Mouse (Mus musculus) kidney, embryonic 14.5 days (tissue): ENCODE measurements around the gene H2-T24. TPM values are rescaled to one million over a fixed set of nuclear protein-coding genes. Genes with fewer than 3 reads are reported as not detected.
"Not testable (repeated sequence)": the region's sequence is repeated elsewhere in the genome, so short reads cannot be mapped to it uniquely, and the experiment has no call there.

Source experiments
- ATAC-seq: fragments of 200-750 bp; cut with Nextera tagmentation; 2 replicates; pipeline ENCODE4 v1.8.0; 2017; ENCODE audit warnings: moderate number of reproducible peaks, mild to moderate bottlenecking, moderate TSS enrichment, moderate library complexity; ENCODE audit not compliant: low FRiP score, low TSS enrichment
- H3K27ac ChIP-seq: fragments of 300-500 bp; sonication (generic); 2 replicates; pipeline ENCODE4 v1.5.1; 2014; ENCODE audit warnings: low read depth, mild to moderate bottlenecking, low read length, moderate library complexity, mixed read lengths
- H3K27me3 ChIP-seq: fragments of 300-500 bp; sonication (generic); 2 replicates; pipeline ENCODE4 v1.6.1; 2014; ENCODE audit warnings: mild to moderate bottlenecking, low read length; ENCODE audit not compliant: control insufficient read depth, insufficient read depth
- H3K36me3 ChIP-seq: fragments of 300-500 bp; sonication (generic); 2 replicates; pipeline ENCODE4 v1.6.1; 2014; ENCODE audit warnings: low read length, mixed read lengths; ENCODE audit not compliant: control insufficient read depth, insufficient read depth
- H3K4me1 ChIP-seq: fragments of 300-500 bp; sonication (generic); 2 replicates; pipeline ENCODE4 v1.6.1; 2014; ENCODE audit warnings: low read length, mixed read lengths; ENCODE audit not compliant: control insufficient read depth, insufficient read depth
- H3K4me2 ChIP-seq: fragments of 300-500 bp; sonication (generic); replicated peaks from 2 replicates; pipeline ENCODE4 v1.6.1; 2014; ENCODE audit warnings: low read depth, mild to moderate bottlenecking, low read length
- H3K4me3 ChIP-seq: fragments of 300-500 bp; sonication (generic); 2 replicates; pipeline ENCODE4 v1.5.1; 2014; ENCODE audit warnings: mild to moderate bottlenecking, low read length
- H3K9ac ChIP-seq: fragments of 300-500 bp; sonication (generic); 2 replicates; pipeline ENCODE4 v1.6.1; 2014; ENCODE audit warnings: low read depth, mild to moderate bottlenecking, low read length, moderate library complexity
- H3K9me3 ChIP-seq: fragments of 300-500 bp; sonication (generic); 2 replicates; pipeline ENCODE4 v1.6.1; 2016; ENCODE audit warnings: low read length; ENCODE audit not compliant: control insufficient read depth
- WGBS: fragments of 180-500 bp; shearing (Covaris S2); extraction: QIAGEN DNeasy Blood & Tissue Kit; methylation state at CpG from one replicate; pipeline ENCODE4 v1.1.7; 2014; 5-methylcytosine and 5-hydroxymethylcytosine counted together
- polyA plus RNA-seq: library from polyadenylated mRNA; unstranded; fragments of >200 nt; fragmentation: Nextera tagmentation; extraction: Ambion mirVana; gene quantifications from 2 replicates; pipeline ENCODE4 v1.2.1, GENCODE M21; 2014

Gene H2-T24
- polyA plus RNA-seq: 2.5 and 4.0 TPM in 2 replicates

DNA sequence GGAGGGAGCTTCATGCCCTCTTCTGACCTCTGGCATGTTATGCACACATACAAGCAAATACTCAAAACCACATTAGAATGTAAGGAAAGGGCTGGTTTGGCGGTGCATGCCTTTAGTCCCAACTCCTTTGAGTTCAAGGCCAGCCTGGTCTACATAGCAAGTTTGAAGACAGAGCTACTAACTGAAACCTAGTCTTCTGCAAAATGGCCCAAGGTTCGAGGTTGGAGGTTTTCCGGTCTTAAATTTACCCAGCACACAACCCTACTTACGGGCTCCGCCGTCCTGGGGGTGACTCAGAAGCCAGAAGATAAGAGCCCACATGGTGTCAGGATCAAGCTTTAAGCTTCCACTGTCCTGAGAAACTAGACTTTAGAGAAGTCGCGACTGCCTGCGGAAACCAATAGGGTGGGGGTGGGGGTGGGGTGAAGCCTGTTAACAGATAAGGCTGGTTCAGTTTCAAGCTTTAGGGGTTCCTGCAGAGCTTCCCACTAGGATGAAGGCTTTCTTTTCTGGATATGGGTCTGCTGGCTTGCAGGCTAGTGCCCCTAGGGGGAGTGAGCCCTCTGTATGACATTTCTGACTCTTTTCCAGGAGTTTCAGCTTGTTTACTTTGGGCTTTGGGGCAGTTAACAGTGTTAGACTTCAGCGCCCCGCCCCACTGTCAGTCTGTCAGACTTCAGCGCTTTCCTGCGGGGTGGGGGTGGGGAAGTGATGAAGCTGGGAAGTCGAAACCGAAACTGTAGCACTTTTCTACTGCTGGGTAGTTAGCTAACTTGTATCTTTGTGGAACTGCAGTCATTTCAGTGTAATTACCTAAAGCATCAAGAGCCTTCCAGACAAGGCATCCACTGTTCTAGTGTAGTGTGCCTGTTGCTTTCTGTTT, at the start of gene H2-T24:
Gene H2-T24 (minus strand): TSS at position 370 of the 883 bp plus-strand sequence.
- Histone ChIP-seq H3K27me3 (no peaks in the 10 kb centered on the region), H3K27ac (no peak within 1 kb of the TSS), H3K4me1 (peaks cover 6% of the 10 kb centered on the region), H3K9me3 (no peaks in the 10 kb centered on the region), H3K36me3 (no peaks in the 10 kb centered on the region), H3K4me2 (peak within 1 kb of the TSS; percentile 4; the same call in 1 of the 2 replicates), H3K4me3 (no peak within 1 kb of the TSS), H3K9ac (no peak within 1 kb of the TSS)
- 38% methylated on average over 15 of the region's 15 CpGs for WGBS
- ATAC-seq: peak; percentile 36; the same call in 1 of the 2 replicates

DNA sequence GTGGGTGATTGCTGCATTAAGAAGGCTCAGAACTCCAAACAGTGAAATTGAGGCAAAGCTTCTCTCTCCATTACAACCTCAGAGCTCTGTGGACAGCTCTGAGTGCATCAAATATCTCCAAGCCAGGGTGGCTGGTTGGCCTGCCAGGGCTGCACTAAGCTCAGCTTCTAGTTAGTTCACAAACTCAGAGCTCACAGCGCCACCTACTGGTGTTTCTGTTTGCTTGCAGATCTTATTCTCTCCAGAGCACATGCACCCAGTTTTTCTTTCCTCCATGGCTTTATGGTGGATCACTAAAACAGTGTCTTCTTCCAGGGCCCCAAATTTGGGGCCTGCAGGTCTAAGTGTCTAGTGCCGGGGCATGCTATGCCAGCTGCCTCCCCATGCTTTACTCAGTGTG, 40.5 kb upstream of the H2-T24 start:
- 32% methylated on average over 2 of the region's 2 CpGs for WGBS
- Histone ChIP-seq H3K9me3 (no peaks in the 10 kb centered on the region), H3K4me2 (no peak overlapping the region)

DNA sequence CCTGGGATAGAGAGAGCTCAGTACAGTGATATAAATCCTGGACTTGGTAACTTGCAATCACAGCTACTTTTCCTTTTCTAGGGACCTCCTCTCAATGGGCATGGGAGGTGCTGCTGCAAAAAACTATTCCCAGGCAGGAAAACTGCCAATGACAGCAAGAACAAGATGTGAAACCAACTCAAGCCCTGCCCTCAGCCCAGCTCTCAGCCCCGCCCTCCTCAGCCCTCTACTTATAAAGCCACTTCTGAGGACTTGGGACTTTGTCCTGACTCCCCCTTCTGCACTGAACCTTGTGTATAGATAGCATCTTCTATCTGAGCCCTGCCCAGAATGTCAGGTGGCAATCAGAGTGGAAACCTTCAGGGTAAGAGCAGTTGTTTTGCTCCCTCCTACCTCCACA, 38.0 kb upstream of the H2-T24 start, which contains the start of gene Gm11127:
Gene Gm11127 (minus strand): TSS at position 10 of the 400 bp plus-strand sequence.
- not testable (repeated sequence) for H3K27ac ChIP-seq, H3K36me3 ChIP-seq, H3K4me2 ChIP-seq, H3K4me1 ChIP-seq, H3K9me3 ChIP-seq, H3K27me3 ChIP-seq, ATAC-seq, H3K4me3 ChIP-seq, H3K9ac ChIP-seq
- WGBS: 73% methylated on average over 1 of the region's 1 CpGs

More for the DNA sequence above, 40.5 kb upstream of the H2-T24 start:
- Histone ChIP-seq H3K27me3 (no peaks in the 10 kb centered on the region), H3K4me1 (no peaks in the 10 kb centered on the region), H3K27ac (no peak overlapping the region), H3K9ac (no peak overlapping the region), H3K36me3 (no peaks in the 10 kb centered on the region), H3K4me3 (no peak overlapping the region)
- ATAC-seq: no peak

DNA sequence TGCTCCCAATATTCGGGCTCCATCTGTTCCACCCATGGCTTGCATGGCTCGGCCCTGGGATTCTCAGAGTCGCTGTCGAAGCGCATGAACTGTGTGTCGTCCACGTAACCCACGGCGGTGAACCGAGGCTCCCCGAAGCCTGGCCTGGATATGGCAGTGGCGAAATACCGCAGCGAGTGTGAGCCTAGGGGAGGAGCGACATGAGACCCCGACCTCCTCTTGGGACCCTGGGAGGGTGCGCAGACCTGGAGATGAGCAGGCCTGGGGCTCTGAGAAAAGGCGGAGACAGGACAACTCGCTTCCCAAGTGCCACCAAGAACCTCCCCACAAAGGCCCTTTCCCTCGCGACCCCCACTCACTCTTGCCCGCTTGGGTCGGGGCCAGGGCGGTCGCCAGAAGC, 37.6 kb upstream of the H2-T24 start:
- H3K9ac ChIP-seq, H3K9me3 ChIP-seq, ATAC-seq, H3K4me2 ChIP-seq, H3K27me3 ChIP-seq, H3K4me3 ChIP-seq, H3K36me3 ChIP-seq, H3K27ac ChIP-seq, H3K4me1 ChIP-seq: not testable (repeated sequence)
- 87% methylated on average over 23 of the region's 25 CpGs for WGBS

DNA sequence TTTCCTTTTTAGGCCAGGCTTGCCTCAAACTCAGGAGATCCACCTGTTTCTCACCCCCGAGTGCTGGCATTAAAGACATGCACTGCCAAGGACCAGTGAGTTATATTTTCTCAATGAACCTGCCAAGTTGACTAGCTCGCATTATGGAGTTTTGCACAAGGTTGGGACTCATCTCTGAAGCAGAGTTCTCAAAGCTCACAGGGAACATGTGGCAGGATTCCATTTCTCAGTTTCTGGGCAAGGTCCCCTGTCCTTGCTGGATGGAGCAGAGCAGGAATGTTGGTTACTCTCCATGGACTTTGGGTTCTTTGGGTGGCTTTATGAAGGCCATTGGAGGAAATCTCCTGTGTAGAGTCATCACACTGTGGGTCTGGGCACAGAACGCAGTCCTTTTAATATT, 22.9 kb upstream of the H2-T24 start:
- no peaks in the 10 kb centered on the region for H3K9me3 ChIP-seq
- no peak overlapping the region for H3K9ac ChIP-seq
- no peak overlapping the region for H3K27ac ChIP-seq
- H3K36me3 ChIP-seq: no peaks in the 10 kb centered on the region
- H3K4me1 ChIP-seq: no peaks in the 10 kb centered on the region
- no peaks in the 10 kb centered on the region for H3K27me3 ChIP-seq
- WGBS: 79% methylated on average over 3 of the region's 3 CpGs
- H3K4me3 ChIP-seq: peak overlapping the region; percentile 36
- H3K4me2 ChIP-seq: peak overlapping the region; percentile 44
- no peak for ATAC-seq

DNA sequence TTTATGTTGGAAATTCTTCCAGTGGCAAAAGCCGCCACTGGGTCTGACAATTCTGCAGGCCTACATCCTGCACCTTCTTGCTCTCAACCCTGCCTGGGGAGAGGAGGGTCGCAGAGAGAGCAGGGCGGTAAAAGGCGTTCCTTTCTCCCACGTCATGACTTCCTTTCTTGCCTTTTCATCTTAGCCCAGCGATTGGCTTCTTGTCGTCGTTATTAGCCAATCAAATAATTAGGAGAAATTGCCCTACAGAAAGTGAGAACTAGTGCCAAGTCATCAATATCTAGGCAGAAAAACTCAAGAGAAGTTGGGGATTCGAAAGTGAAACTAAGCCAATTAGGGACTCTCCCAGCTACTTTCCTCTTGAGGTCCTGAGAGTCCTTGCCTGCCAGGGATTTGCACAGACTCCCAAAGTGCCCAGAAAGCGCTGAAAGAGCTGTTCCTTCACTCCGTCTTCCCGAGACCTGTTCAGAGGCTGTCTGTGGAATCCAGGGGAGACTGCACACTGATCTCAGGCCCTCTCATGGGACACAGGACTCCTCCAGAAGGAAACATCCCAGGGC, 22.3 kb upstream of the H2-T24 start, which contains the start of the genes H2-T22 and Gm6034:
Gene H2-T22 (minus strand): TSS at position 138 of the 560 bp plus-strand sequence.
Gene Gm6034 (plus strand): TSS at position 352 of the 560 bp plus-strand sequence.
- H3K27ac ChIP-seq, H3K36me3 ChIP-seq, H3K9me3 ChIP-seq, H3K4me1 ChIP-seq, H3K27me3 ChIP-seq: not testable (repeated sequence)
- WGBS: 1% methylated on average over 12 of the region's 12 CpGs
- peak; percentile 97 for ATAC-seq
- Histone ChIP-seq H3K9ac (peak within 1 kb of the TSS; percentile 46; the same call in 1 of the 2 replicates), H3K4me3 (peak within 1 kb of the TSS; percentile 36), H3K4me2 (peak within 1 kb of the TSS; percentile 62)

DNA sequence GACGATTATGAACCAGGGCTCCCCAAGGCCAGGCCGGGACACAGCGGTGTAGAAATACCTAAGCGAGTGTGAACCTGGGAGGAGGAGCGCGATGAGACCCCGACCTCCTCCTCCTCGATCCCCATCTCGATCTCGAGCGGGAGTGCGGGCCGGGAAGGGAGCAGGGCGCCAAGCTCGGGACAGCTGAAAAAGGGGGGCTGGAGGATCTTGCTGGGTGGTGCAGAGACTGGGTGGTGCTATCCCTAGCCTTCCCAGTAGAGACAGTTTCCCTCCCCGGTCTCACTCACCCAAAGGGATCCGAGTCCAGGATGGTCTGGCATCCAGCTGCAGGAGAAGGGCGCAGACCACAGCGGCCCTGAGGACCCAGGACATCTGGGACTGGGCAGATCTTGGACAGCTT, 21.7 kb upstream of the H2-T24 start:
- not testable (repeated sequence) for H3K4me1 ChIP-seq, H3K27me3 ChIP-seq, H3K9me3 ChIP-seq, H3K27ac ChIP-seq, H3K36me3 ChIP-seq
- Histone ChIP-seq H3K4me2 (peak overlapping the region; percentile 62), H3K9ac (peak overlapping the region; percentile 42; the same call in 1 of the 2 replicates), H3K4me3 (peak overlapping the region; percentile 36)
- peak; percentile 80 for ATAC-seq
- WGBS: under 1% methylated on average over 19 of the region's 19 CpGs

DNA sequence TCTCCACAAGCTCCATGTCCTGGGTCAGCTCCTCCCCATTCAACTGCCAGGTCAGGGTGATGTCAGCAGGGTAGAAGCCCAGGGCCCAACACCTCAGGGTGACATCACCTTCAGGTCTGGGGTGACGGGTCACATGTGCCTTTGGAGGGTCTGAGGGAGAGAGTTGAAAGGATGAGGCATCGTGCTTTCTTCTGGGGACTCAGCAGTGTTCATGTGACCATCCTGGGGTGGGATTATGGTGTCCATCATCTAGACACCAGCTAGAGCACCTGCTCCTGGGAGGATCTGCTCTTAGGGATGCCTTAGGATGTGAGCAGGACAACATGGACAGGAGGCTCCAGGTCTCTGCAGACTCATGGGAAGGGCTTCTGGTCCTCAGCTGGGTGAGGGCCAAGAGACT, 20.2 kb upstream of the H2-T24 start:
- not testable (repeated sequence) for H3K4me3 ChIP-seq, H3K36me3 ChIP-seq, H3K27me3 ChIP-seq, ATAC-seq, H3K4me1 ChIP-seq, H3K4me2 ChIP-seq, H3K9ac ChIP-seq, H3K9me3 ChIP-seq, H3K27ac ChIP-seq
- 91% methylated on average over 2 of the region's 2 CpGs for WGBS

DNA sequence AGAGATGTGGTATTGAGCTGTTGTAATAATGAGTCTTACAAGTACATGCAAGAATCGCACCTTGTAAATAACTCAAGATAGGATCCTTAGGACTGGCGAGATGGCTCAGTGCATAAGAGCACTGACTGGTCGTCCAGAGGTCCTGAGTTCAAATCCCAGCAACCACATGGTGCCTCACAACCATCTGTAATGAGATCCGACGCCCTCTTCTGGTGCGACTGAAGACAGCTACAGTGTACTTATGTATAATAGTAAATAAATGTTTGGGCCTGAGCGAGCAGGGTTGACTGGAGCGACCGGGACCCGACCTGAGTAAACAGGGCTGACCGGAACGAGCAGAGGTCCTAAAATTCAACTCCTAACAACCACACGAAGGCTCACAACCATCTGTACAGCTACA, 15.8 kb upstream of the H2-T24 start:
- 90% methylated on average over 13 of the region's 13 CpGs for WGBS
- not testable (repeated sequence) for H3K9me3 ChIP-seq, H3K4me2 ChIP-seq, H3K9ac ChIP-seq, H3K27me3 ChIP-seq, ATAC-seq, H3K27ac ChIP-seq, H3K4me1 ChIP-seq, H3K36me3 ChIP-seq, H3K4me3 ChIP-seq
